Mouse (Mus musculus) right cerebral cortex, postnatal 10 days (tissue): ENCODE results near the gene Pcyt1a.
A peak's percentile ranks its signal among the peaks of the same experiment; 100 is the strongest.
"Not testable (repeated sequence)": the region's sequence is repeated elsewhere in the genome, so short reads cannot be mapped to it uniquely, and the experiment has no call there.

ENCODE experiments used
- DNase-seq, 2 experiments: peaks; one replicate each; pipeline ENCODE4 v3.0.0; 2021; ENCODE audit warnings: low spot score in 2 of 2

Pcyt1a gene

GRCm38 (mm10) chr16:32472276-32473015 is 41.7 kb downstream of the Pcyt1a start:
- DNase-seq: no peak

GRCm38 (mm10) chr16:32477315-32477714 is 46.6 kb downstream of the Pcyt1a start:
- DNase-seq: no peak

- DNase-seq: no peak
These were observed 48.7 kb downstream of the Pcyt1a start for GRCm38 (mm10) chr16:32479415-32479814.

GRCm38 (mm10) chr16:32484431-32484871 is 53.7 kb downstream of the Pcyt1a start:
- DNase-seq: no peak

GRCm38 (mm10) chr16:32485209-32485608 is 54.5 kb downstream of the Pcyt1a start:
- DNase-seq: no peak

- DNase-seq: no peak
These were observed 55.3 kb downstream of the Pcyt1a start for GRCm38 (mm10) chr16:32486046-32486445.

- no peak for DNase-seq
These were observed 56.8 kb downstream of the Pcyt1a start, which contains the start of gene Slc51a for GRCm38 (mm10) chr16:32487234-32488111. Gene Slc51a, minus strand, starts transcription at chr16:32487879.

- DNase-seq: no peak
These were observed 58.2 kb downstream of the Pcyt1a start for GRCm38 (mm10) chr16:32488939-32489338.

GRCm38 (mm10) chr16:32494371-32494770 is 63.6 kb downstream of the Pcyt1a start:
- DNase-seq: not testable (repeated sequence)

- no peak for DNase-seq
These were observed 65.2 kb downstream of the Pcyt1a start, which contains the start of gene Zdhhc19 for GRCm38 (mm10) chr16:32495965-32496364. Gene Zdhhc19, plus strand, starts transcription at chr16:32496265.

- DNase-seq: no peak
These were observed 68.3 kb downstream of the Pcyt1a start for GRCm38 (mm10) chr16:32498996-32499395.

- peak; percentile 84 to 90 for DNase-seq
These were observed 68.8 kb downstream of the Pcyt1a start for GRCm38 (mm10) chr16:32499430-32500037.

- DNase-seq: no peak
These were observed 70.7 kb downstream of the Pcyt1a start for GRCm38 (mm10) chr16:32501459-32501858.

GRCm38 (mm10) chr16:32502621-32503335 is 72.1 kb downstream of the Pcyt1a start:
- no peak for DNase-seq

GRCm38 (mm10) chr16:32503633-32504032 is 72.9 kb downstream of the Pcyt1a start:
- no peak for DNase-seq

GRCm38 (mm10) chr16:32506298-32506697 is 75.6 kb downstream of the Pcyt1a start:
- no peak for DNase-seq

GRCm38 (mm10) chr16:32506868-32507267 is 76.1 kb downstream of the Pcyt1a start:
- DNase-seq: no peak

- peak in 1 of 2 experiments; percentile 55 for DNase-seq
These were observed 76.7 kb downstream of the Pcyt1a start for GRCm38 (mm10) chr16:32507407-32507806.

GRCm38 (mm10) chr16:32508035-32508434 is 77.3 kb downstream of the Pcyt1a start:
- no peak for DNase-seq

- no peak for DNase-seq
These were observed 77.9 kb downstream of the Pcyt1a start for GRCm38 (mm10) chr16:32508506-32509065.
